Mouse (Mus musculus) erythroblast, adult 5-6 weeks (primary cell): ENCODE results near the gene Nbea. TPM values are rescaled to one million over a fixed set of nuclear protein-coding genes. Genes with fewer than 3 reads are reported as not detected.

ENCODE experiments used
- ATAC-seq: replicated peaks from 2 replicates; pipeline ENCODE4 v1.8.0; 2016; ENCODE audit warnings: moderate number of reproducible peaks, mild to moderate bottlenecking, moderate TSS enrichment, inconsistent platforms; ENCODE audit not compliant: poor library complexity, low FRiP score, severe bottlenecking
- total RNA-seq, 2 experiments: library from RNA; stranded (forward) in 1 of 2; stranded (reverse) in 1 of 2; fragments of 150-400 nt in 1 of 2; fragments of 200-764, 138-1000 nt in 1 of 2; gene quantifications; 2 replicates each; pipeline versions ENCODE4 v1.2.3 to v1.2.4; 2015 to 2017; ENCODE audit warnings: low replicate concordance in 2 of 2

Nbea gene
- total RNA-seq, 2 experiments from 2014 or later, result 0.51 TPM; not detected in 1

DNA sequence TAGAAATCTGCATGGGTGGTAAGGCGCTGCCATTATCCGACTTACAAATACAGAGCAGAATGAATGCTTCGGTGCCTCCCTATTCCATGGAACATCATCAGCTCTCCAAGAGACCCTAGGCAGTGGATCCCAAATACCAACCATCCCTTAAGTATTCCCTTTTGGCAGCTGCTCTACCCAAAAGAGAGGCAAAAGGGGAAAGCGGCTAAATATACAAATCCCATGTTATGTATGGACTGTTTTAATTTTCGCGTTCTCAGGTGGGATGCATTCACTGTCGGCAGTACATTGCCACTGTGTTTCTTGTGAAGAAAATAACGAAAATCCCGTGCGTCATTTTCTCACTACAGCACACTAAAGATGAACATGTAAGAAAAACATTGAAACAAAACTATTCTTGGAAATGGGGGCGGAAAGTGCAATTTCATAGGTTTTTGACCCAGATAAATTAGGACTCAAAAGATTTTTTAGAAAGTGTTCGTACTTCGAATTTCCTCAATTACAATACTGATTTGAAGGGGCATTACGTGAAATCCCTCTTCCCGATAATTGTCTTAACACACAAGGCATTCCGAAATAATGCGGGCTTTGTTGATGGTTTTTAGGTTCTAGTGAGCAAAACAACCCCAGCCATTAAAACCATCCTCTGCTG lies 396.5 kb downstream of the Nbea start:
- ATAC-seq, result no peak

DNA sequence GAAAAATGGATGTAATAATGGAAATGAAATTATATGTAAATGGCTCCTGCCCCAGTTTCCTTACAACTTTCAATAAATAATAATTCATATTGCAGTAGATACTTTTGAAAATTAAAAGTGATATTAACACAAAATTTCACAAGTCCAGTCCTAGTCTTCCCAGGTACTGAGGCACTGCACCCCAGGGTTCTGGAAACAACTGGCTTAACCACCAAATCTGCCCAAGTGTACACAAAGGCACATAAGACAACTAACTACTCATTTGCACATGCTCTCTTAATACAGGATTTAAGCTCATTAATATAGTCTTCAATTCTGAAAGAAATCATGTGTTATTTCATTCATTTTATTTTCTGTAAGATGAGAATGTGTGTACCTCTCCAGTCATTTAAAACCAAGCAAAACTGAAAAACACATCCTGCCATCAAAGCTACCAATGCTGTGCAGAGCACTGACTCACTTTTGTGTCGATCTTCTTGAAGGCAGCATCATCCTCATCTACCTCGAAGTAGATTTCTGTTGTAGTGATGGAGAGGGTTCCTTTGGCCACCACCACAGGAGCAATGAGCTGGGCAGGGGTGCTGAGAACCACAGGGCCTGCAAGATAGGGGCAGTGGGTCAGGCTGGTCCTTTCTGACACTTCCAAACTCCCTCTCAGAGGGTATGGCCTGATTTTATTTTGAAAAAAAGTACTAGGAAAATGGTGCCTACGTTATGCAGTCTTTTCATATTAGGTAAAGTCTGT lies 397.3 kb downstream of the Nbea start:
- ATAC-seq, result no peak

DNA sequence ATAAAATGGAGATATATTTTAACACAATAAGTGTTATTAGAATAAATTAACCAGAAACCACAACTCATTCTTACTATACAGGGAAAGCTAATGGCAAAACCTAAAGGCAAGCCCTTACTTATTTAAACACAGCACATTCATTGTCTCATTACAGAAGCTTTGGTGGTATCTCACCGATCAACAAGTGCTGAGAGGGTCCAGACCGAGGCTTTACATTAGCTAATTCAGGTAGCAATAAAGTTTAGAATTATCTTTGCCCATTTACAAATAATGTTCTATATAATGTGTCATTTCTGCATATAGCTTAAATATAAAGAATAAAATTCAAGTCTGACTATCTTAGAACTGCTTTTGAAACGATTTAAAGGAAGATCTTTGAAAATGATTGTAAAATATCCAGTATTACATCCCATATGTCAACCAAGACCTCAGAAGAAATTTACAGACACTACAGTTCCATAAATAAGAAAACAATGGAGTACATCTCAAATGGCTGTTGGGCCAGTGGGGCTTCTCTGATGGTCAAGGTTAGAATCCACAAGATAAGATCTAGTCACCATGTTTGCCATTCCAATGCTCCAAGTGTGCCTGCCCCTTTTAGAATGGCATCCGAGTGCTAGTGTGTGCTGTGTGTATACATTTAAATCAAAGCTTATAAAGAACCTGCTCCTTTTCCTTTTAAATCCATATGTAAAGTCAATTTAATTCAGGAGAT lies 398.1 kb downstream of the Nbea start:
- no peak for ATAC-seq

DNA sequence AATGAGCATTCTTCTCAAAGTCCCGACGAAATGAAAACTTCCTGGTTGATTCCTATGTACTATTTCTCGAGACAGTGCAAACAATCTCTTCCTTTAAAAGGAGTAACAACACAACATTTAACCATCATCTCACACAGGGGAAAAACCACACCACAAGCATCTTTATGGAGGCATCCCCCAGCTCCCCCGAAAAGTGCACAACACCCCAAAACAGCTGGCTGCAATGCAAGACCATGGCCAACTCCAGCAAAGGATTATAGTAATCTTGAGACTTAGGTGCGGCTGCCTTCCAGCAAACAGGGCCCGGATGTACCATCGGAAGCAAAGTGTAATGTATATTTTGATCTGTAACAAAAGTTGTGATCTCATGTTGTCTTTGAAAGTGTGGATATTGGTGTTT lies 399.4 kb downstream of the Nbea start:
- no peak for ATAC-seq

DNA sequence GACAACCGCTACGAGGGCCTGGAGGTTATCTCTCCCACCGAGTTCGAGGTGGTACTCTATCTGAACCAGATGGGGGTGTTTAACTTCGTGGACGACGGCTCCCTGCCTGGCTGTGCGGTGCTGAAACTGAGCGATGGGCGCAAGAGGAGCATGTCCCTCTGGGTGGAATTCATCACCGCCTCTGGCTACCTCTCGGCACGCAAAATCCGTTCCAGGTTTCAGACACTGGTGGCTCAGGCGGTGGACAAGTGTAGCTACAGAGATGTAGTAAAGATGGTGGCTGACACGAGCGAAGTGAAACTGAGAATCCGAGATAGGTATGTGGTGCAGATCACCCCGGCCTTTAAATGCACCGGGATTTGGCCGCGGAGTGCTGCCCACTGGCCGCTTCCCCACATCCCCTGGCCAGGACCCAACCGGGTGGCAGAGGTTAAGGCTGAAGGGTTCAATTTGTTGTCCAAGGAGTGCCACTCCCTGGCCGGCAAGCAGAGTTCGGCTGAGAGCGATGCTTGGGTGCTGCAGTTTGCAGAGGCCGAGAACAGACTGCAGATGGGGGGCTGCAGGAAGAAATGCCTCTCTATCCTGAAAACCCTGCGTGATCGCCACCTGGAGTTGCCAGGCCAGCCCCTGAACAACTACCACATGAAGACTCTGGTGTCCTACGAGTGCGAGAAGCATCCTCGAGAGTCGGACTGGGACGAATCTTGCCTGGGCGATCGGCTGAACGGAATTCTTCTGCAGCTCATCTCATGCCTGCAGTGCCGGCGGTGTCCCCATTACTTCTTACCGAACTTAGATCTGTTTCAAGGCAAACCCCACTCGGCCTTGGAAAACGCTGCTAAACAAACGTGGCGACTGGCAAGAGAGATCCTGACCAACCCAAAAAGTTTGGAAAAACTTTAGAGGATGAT lies 400.1 kb downstream of the Nbea start:
- no peak for ATAC-seq

DNA sequence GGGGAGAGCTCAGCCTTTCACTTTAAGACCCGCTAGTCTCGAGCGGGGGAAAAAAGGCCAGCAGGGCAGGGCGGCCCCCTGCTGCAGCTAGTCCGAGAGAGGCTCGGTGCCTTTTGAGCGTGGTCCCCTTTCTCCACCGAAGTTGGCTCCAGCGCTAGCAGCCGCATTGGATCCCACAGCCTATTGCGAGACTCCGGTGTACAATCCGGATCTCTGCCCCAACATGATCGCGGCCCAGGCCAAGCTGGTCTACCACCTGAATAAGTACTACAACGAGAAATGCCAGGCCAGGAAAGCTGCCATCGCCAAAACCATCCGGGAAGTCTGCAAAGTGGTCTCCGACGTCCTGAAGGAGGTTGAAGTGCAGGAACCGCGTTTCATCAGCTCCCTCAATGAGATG lies 400.7 kb downstream of the Nbea start:
- no peak for ATAC-seq

DNA sequence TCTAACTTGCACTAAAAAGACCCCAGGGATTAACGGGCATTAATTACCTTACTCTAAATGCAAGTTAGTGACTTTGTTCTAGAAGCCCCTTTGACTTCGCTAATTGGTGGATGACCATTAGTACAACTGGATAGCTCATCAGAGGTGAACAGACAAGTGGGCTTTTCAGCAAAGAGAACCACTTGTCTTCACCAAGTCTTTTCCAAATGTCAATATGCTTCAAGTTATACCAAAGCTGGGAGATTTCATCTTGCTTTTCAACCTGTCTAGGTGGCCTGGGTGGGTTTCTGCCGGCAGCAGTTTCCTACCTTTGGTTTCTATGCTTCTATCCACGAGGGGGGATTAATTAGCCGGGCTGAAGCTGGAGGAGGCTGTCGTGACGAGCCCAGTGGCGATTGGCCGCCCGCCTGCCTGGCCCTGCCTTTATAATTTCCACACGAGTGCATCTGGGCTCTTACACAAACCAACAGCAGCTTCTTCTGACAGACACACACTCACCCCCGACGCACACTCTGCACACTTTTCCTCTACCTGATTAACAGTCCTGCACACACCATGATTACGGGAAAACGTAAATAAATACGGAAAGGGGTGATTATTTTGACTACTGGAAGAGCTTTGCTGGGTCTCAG lies 401.3 kb downstream of the Nbea start, which contains the start of gene Mab21l1:
TSS of gene Mab21l1 (plus strand) at position 455 of the 632 bp plus-strand sequence.
- ATAC-seq, result no peak

DNA sequence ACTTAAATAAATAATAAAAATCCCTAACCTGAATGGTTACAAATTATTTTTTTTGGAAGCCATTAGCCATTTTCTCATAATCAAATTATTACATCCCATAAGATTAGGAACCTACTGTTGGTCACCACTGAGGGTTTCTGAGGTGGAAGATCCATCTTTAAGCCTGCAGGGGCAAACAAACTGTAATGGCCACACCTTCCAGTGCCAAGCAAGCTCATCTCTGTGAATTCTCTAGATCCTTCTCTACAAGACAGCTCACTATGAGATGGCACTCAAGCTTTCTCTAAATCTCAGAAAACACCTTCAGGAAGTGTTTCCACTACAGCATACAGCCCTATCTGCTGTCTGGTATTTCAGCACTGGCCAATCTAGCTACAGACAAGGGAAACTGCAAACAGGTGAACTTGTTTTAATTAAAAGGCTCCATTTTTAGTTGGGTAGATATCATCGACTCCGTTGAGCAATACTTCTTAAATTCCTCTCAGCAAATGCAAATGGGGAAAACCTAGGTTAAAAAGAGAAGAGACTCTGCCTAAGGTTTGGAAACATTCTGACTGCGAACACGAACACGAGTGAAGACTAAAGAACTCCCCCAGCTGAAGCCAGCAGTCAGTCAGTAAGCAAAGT lies 402.0 kb downstream of the Nbea start:
- ATAC-seq, result no peak

DNA sequence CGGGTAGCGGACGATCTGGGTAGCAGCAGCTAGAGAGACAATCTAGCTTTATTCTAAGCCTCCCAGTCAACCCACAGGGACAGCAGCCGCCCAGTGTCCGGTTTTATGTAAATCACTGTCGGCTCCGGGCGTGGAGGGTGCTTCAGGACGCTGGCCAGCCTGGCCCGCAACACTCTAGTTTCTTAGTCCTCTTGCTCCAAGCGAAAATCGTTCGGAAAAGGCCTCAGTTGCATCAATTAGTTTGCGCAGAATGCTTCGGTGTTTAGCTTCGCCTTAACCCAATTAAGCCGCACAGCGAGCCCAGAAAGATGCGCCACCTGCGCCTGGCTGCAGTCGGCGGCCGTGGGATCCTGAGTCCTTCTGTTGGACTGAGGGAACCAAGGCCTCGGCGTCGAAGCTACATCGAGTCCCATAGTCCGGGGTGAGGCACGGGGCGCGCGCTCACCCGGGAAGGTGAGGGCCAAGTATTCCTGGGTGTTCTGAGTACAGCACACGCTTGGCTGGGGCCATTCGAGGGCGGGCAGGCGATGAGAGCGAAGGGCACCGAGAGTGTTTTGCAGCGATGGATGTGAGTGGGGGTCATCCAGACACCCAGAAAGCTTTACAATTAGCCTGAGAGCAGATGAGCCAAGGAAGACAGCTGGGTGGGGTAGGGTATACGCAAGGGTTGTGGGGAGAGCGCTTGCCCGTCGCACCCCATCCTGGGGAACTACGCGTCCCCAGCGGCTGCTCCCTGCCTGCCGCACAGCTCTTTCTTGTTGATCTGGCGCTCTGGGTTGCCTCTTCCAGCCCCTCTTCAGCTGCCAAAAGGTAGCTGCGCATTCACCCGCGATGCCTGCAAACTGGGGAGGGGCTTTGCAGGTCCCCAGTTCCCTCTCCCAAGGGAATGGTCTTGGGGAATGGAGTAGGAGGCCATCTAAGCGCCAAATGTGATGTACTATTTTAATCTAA lies 403.1 kb downstream of the Nbea start:
- ATAC-seq, result no peak

DNA sequence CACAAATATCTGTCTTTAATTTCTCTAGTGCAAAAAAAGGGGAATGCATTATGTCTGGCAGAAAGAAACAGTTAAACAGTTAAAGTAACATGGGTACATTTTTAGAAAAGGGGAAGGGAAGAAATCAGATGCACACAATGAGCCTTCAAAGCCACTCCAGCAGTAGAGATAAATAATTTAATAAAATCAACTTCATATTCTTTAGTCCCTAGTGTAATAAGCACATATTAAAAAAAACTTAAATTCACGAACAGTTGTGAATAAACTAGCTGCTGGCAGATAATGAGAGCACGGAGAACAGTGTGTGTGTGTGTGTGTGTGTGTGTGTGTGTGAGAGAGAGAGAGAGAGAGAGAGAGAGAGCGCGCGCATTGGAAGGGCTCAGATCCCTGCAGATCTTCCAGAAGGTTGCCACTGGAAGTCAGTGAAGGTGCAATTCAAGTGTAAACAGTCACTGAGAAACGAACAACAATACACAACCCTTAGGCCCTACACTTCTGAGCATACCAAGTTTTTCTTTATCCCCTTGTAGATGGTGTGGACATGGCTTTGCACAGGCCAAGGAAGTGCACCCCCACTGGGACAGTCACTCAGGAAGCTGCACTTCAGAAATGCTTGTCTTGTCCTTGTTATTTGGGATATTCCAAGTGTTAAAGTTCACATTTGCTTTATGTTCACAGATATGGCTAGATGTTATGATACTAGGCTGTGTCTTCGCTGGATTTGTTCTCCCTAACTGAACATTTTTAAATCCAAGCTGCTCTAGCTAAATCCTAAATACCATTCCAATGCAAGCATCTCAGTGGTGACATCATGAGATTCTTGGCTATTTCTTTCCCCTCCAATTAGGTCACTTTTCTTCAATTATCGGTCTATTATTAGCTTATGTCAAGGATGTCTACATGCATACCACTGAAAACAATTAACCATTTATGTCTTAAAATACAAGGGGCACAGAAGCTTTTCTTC lies 404.5 kb downstream of the Nbea start:
- ATAC-seq, result no peak

DNA sequence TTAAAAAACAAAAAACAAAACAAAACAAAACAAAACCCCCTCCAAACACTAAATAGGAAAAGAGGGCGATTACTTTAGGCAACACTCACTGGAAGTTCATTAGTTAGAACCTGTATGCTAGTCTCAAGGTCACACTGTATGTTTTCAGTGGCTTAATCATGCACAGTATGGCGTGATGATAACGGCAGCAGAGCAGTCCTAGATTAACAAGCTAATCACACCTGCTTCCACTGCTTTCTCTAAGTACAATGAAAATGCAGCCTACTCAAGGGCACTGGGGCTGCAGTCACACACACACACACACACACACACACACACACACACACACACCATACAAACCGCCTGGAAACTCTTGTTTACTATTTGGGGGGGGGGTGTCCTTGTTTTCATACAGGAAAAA lies 406.0 kb downstream of the Nbea start:
- no peak for ATAC-seq

DNA sequence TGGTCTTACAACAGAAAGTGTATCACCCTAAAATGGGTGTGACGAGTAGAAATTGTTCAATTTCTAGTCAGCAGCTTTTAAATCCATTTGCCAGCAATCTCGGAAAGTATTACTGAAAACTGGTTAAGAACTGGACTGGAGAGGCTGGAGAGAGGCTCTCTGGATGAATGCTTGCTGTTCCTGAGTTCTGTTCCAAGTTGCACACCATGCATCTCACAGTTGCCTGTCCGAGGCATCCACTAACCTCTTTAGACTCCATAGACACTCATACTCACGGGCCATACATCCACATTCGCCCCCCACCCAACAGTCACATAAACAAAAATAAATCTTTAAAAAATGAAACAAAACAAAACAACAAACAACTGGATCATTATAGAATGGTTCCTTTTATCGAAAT lies 407.7 kb downstream of the Nbea start:
- no peak for ATAC-seq

DNA sequence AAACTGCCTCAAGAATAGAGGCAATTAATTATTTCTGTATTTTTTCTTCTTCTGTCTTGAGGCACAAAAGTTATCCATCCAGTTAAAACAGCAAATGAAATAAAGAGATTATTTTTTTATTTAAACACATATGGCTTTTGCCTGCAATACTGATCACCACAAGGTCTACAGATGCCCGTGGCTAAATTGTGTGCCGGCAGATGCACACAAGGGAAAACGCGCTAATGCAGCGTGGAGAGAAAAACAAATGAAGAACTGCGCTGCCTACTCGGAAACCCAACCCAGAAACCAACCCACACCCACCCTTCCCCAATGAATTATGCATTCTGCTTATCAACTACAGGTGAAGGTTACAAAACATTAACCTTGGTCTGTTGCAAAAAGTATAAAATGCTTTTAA lies 408.3 kb downstream of the Nbea start:
- ATAC-seq, result no peak

DNA sequence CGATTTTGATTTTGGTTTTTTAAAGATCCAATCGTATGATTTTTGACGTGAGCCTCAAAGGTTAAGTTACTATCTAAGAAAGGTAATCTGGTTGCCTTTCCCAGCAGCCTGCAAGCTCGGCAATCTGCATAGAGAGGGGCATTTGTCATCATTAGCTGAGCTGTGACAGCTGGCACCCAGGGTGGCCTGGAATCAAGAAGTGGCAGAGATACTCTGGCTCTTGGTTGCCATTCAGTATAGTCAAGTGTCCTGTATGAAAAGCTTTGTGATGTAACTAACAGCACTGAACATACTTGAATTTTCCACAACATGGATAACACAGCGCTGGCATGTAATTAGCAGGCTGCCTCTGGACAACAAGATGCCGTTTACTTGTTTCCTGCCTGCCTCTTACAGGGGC lies 409.3 kb downstream of the Nbea start:
- ATAC-seq, result no peak

DNA sequence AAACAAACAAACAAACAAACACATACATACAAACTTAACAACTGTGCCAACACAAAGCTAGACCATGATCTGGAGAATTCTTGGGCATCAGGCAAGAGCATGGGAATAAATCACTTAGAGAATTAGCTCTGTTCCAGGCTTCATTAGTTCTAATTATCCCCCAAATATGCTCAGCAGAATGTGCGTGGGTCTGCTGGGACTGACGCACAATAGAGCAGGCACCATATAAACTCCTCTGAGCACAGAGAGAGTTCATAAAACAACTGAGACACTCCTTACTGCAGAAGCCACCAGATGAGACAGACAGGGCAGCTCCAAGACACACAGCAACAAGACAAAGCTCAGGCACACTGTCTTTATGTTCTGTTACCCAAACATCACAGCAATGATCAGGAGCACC lies 414.2 kb downstream of the Nbea start:
- no peak for ATAC-seq

DNA sequence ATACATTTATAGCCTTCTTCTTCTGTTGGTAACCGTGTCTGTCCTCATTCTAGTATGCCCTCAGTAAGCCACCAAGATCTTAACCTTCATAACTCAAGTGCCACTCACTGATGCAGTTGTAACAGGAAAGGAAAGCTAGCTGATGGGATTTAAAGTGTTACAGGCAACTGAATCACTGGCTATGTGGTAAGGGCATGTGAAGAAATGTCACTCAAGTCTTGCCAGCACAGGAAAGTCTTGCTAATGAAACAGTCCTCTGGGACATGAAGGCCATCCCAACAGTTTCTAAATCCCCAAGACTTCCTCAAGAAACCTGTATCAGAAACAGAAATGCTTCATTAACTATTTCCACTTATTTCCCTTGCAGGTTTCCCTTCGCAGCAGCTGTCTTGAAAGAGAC lies 414.8 kb downstream of the Nbea start:
- no peak for ATAC-seq

DNA sequence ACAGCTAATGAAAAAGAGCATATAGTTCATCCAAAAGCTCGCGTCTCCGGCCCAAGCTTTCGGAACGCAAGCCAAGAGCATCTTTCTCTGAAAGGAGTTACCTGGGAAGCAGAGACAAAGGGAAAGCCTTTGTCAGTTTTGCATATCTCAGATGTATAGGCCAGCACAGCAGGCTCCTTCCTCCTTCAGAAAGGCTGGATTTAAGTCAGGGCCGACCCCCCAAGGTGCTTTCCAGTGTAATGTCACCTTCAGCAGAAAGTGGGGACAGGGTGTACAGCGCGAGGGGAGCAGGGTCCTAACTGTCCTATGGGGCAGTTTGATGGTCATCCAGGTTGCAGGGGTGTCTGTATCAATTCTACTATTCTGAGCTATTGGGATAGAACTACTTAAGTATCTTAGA lies 419.9 kb downstream of the Nbea start:
- no peak for ATAC-seq
